Mouse (Mus musculus) thymus, postnatal 10 days (tissue): ENCODE data around the gene Tmed11.
"Not testable (repeated sequence)": the region's sequence is repeated elsewhere in the genome, so short reads cannot be mapped to it uniquely, and the experiment has no call there.

Source experiments
- DNase-seq, 2 experiments: peaks; one replicate each; pipeline ENCODE4 v3.0.0; 2021; ENCODE audit warnings: low spot score in 2 of 2

The Tmed11 gene

GRCm38 (mm10) chr5:108795263-108795662, at the start of gene Tmed11:
TSS of gene Tmed11 (minus strand) at chr5:108795363.
- not testable (repeated sequence) for DNase-seq

GRCm38 (mm10) chr5:108836156-108836555, 41.0 kb upstream of the Tmed11 start:
- no peak for DNase-seq

GRCm38 (mm10) chr5:108823276-108823675, 28.1 kb upstream of the Tmed11 start:
- no peak for DNase-seq

GRCm38 (mm10) chr5:108808750-108809149, 13.6 kb upstream of the Tmed11 start, which contains the start of gene Vmn2r8:
TSS of gene Vmn2r8 (minus strand) at chr5:108808850.
- DNase-seq = not testable (repeated sequence)

GRCm38 (mm10) chr5:108803646-108804045, 8.5 kb upstream of the Tmed11 start:
- DNase-seq = no peak

- not testable (repeated sequence) for DNase-seq
These were observed 4.8 kb downstream of the Tmed11 start for GRCm38 (mm10) chr5:108790385-108790784.

- no peak for DNase-seq
These were observed 20.4 kb downstream of the Tmed11 start, which contains the start of gene Rnf212 for GRCm38 (mm10) chr5:108774630-108775306. TSS of gene Rnf212 (minus strand) at chr5:108774982.

- DNase-seq = no peak
These were observed 35.2 kb downstream of the Tmed11 start for GRCm38 (mm10) chr5:108760002-108760401.

- no peak for DNase-seq
These were observed 36.8 kb downstream of the Tmed11 start for GRCm38 (mm10) chr5:108758396-108758795.

GRCm38 (mm10) chr5:108751258-108751657, 43.9 kb downstream of the Tmed11 start:
- DNase-seq = not testable (repeated sequence)

GRCm38 (mm10) chr5:108750328-108751210, 44.6 kb downstream of the Tmed11 start:
- no peak for DNase-seq

GRCm38 (mm10) chr5:108744629-108745028, 50.5 kb downstream of the Tmed11 start:
- no peak for DNase-seq

GRCm38 (mm10) chr5:108743856-108744255, 51.3 kb downstream of the Tmed11 start:
- no peak for DNase-seq

GRCm38 (mm10) chr5:108742596-108742995, 52.6 kb downstream of the Tmed11 start:
- no peak for DNase-seq

GRCm38 (mm10) chr5:108741844-108742243, 53.3 kb downstream of the Tmed11 start:
- no peak for DNase-seq

- no peak for DNase-seq
These were observed 67.7 kb downstream of the Tmed11 start for GRCm38 (mm10) chr5:108727425-108727824.
